Mouse (Mus musculus) embryonic facial prominence, embryonic 10.5 days (tissue): ENCODE data around the gene Atp2a1. TPM values are rescaled to one million over a fixed set of nuclear protein-coding genes. Genes with fewer than 3 reads are reported as not detected.

Experiments
- DNase-seq: peaks from one replicate; pipeline ENCODE4 v3.0.0-alpha.2; 2017; ENCODE audit warnings: low spot score
- H3K27ac ChIP-seq: fragments of 300-500 bp; sonication (generic); replicated peaks from 2 replicates; pipeline ENCODE4 v1.5.1; 2016; ENCODE audit warnings: mild to moderate bottlenecking
- H3K27me3 ChIP-seq: fragments of 300-500 bp; sonication (generic); replicated peaks from 2 replicates; pipeline ENCODE4 v1.6.1; 2016; ENCODE audit warnings: low read depth, mild to moderate bottlenecking; ENCODE audit not compliant: poor library complexity, severe bottlenecking
- H3K36me3 ChIP-seq: fragments of 300-500 bp; sonication (generic); replicated peaks from 2 replicates; pipeline ENCODE4 v1.6.1; 2016; ENCODE audit warnings: mild to moderate bottlenecking, moderate library complexity
- H3K4me1 ChIP-seq: fragments of 300-500 bp; sonication (generic); 2 replicates; pipeline ENCODE4 v1.6.1; 2016
- H3K4me3 ChIP-seq: fragments of 300-500 bp; sonication (generic); 2 replicates; pipeline ENCODE4 v1.5.1; 2016; ENCODE audit warnings: mild to moderate bottlenecking, moderate library complexity
- H3K9me3 ChIP-seq: fragments of 300-500 bp; sonication (generic); 2 replicates; pipeline ENCODE4 v1.6.1; 2016; ENCODE audit warnings: mild to moderate bottlenecking
- WGBS: fragments of 180-500 bp; shearing (Covaris S2); methylation state at CpG from one replicate; pipeline ENCODE4 v1.1.7; 2016; 5-methylcytosine and 5-hydroxymethylcytosine counted together
- polyA plus RNA-seq: library from polyadenylated mRNA; unstranded; fragments of >200 nt; fragmentation: Nextera tagmentation; extraction: Ambion mirVana; gene quantifications from 2 replicates; pipeline ENCODE4 v1.2.1, GENCODE M21; 2016

Atp2a1 gene
- polyA plus RNA-seq, 1 experiment from 2014 or later, result 1.8 TPM

GRCm38 (mm10) chr7:126458844-126459618 is 3.9 kb downstream of the Atp2a1 start:
- Histone ChIP-seq H3K4me3 (no peak overlapping the region), H3K4me1 (peaks cover 45% of the 10 kb centered on the region), H3K9me3 (no peaks in the 10 kb centered on the region), H3K36me3 (no peaks in the 10 kb centered on the region), H3K27ac (no peak overlapping the region), H3K27me3 (0 out of 2 replicates have a peak, but pooled peaks cover 11% of the 10 kb centered on the region)
- WGBS, result 82% methylated on average over 11 of the region's 11 CpGs
- DNase-seq, result no peak

- Histone ChIP-seq H3K4me3 (no peak overlapping the region), H3K27me3 (0 out of 2 replicates have a peak, but pooled peaks cover 11% of the 10 kb centered on the region), H3K36me3 (no peaks in the 10 kb centered on the region), H3K9me3 (no peaks in the 10 kb centered on the region), H3K27ac (no peak overlapping the region), H3K4me1 (peaks cover 37% of the 10 kb centered on the region)
- DNase-seq, result no peak
- whole genome bisulfite sequencing, result 79% methylated on average over 5 of the region's 5 CpGs
Measured at GRCm38 (mm10) chr7:126458225-126458624, 4.7 kb downstream of the Atp2a1 start.

- DNase-seq, result no peak
- H3K4me3 ChIP-seq, result no peak overlapping the region
- H3K27ac ChIP-seq, result no peak overlapping the region
- H3K4me1 ChIP-seq, result peaks cover 22% of the 10 kb centered on the region
- H3K27me3 ChIP-seq, result 0 out of 2 replicates have a peak, but pooled peaks cover 2% of the 10 kb centered on the region
- WGBS, result 86% methylated on average over 17 of the region's 17 CpGs
- H3K9me3 ChIP-seq, result no peaks in the 10 kb centered on the region
- no peaks in the 10 kb centered on the region for H3K36me3 ChIP-seq
Measured at GRCm38 (mm10) chr7:126456382-126457266, 6.3 kb downstream of the Atp2a1 start.

DNA sequence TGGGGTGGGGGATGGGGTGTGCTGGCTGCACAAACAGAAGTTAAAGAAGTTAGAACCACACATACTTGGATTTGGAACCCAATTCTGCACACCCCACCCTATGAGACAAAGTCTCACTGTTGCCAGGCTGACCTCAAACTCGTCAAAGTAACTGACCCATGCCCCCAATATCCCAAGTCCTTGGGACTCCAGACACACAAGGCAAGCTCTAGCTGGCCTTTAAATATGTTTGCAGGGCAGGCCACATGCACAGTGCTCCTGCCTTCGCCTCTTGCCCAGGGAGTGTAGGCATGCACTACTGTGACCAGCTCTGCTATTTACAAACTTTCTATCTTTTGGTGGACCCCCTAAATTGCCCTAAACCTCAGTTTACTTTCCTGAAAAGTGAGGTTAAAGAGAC is 7.7 kb downstream of the Atp2a1 start:
- Histone ChIP-seq H3K4me3 (no peak overlapping the region), H3K9me3 (no peaks in the 10 kb centered on the region), H3K4me1 (peaks cover 8% of the 10 kb centered on the region), H3K27me3 (no peaks in the 10 kb centered on the region), H3K36me3 (no peaks in the 10 kb centered on the region), H3K27ac (no peak overlapping the region)
- DNase-seq, result no peak
- 77% methylated on average over 2 of the region's 2 CpGs for WGBS

DNA sequence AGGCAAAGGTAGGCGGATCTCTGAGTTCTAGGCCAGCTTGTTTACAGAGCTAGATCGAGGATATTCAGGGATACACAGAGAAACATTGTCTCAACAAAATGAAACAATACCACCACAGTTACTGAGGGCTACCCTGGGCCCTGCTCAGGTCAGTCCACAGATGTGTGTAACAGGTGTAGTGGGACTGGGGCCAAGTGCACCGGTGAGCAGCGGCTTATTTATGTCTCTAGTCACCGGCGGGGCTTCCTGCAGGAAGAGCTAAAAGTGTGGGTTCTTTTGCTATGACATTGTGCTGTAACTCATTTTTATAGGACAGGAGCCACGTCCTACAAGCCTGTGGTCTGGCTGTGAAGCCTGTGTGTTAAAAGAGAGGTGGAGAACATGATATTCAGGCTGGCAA is 9.0 kb downstream of the Atp2a1 start:
- no peaks in the 10 kb centered on the region for H3K27me3 ChIP-seq
- 86% methylated on average over 7 of the region's 7 CpGs for WGBS
- no peak for DNase-seq
- peaks cover 5% of the 10 kb centered on the region for H3K4me1 ChIP-seq
- no peak overlapping the region for H3K27ac ChIP-seq
- peaks cover under 1% of the 10 kb centered on the region; the same call in 1 of the 2 replicates for H3K36me3 ChIP-seq
- H3K9me3 ChIP-seq, result no peaks in the 10 kb centered on the region
- H3K4me3 ChIP-seq, result no peak overlapping the region

DNA sequence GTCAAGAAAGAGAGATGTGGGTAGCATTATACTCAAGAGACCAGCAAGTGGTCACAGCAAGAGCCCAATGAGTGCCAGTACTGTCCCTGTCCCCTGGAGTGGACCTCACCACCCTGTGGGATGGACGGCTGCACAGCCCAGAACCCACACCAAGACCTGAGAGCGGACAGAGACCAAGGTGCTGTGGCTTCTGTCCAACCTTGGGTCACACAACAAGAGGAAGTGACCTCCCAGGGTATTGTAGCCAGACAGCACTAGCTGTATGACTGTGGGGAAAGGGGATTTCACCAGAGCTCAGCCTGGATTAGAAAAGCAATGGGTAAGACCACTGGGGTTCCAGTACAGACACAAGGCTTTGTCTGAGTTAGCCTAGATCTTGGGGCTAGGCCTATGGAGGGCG is 10.7 kb downstream of the Atp2a1 start:
- DNase-seq, result no peak
- H3K4me3 ChIP-seq, result no peak overlapping the region
- peaks cover 17% of the 10 kb centered on the region for H3K36me3 ChIP-seq
- H3K9me3 ChIP-seq, result no peaks in the 10 kb centered on the region
- 92% methylated on average over 3 of the region's 3 CpGs for WGBS
- no peaks in the 10 kb centered on the region for H3K27me3 ChIP-seq
- no peaks in the 10 kb centered on the region for H3K4me1 ChIP-seq
- H3K27ac ChIP-seq, result no peak overlapping the region

- H3K4me1 ChIP-seq, result no peaks in the 10 kb centered on the region
- H3K27me3 ChIP-seq, result no peaks in the 10 kb centered on the region
- DNase-seq, result no peak
- H3K36me3 ChIP-seq, result peaks cover 33% of the 10 kb centered on the region
- WGBS, result 91% methylated on average over 6 of the region's 6 CpGs
- no peak overlapping the region for H3K4me3 ChIP-seq
- H3K9me3 ChIP-seq, result no peaks in the 10 kb centered on the region
- H3K27ac ChIP-seq, result no peak overlapping the region
Measured at GRCm38 (mm10) chr7:126450641-126451040, 12.3 kb downstream of the Atp2a1 start.

GRCm38 (mm10) chr7:126449991-126450390 is 12.9 kb downstream of the Atp2a1 start:
- WGBS, result 92% methylated on average over 18 of the region's 18 CpGs
- H3K27me3 ChIP-seq, result no peaks in the 10 kb centered on the region
- no peak overlapping the region for H3K27ac ChIP-seq
- H3K4me3 ChIP-seq, result no peak overlapping the region
- H3K4me1 ChIP-seq, result no peaks in the 10 kb centered on the region
- peaks cover 39% of the 10 kb centered on the region for H3K36me3 ChIP-seq
- DNase-seq, result no peak
- no peaks in the 10 kb centered on the region for H3K9me3 ChIP-seq

DNA sequence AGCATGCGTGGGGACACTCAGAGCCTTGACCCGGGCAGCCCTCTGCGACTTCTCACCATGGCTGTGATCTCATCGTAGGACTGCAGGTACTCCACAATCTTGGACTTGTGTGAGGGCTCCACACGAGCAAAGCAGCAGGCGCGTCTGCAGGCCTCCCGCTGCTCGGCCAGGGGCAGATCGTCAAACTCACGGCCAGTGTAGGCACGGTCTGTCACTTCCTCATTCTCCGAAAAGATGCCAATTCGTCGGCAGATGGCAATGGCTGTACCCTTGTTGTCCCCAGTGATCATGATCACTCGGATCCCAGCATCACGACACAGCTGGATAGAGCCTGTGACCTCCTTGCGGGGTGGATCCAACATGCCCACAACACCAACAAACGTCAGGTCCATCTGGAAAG is 14.4 kb downstream of the Atp2a1 start:
- no peaks in the 10 kb centered on the region for H3K4me1 ChIP-seq
- no peak for DNase-seq
- WGBS, result 93% methylated on average over 19 of the region's 19 CpGs
- no peaks in the 10 kb centered on the region for H3K27me3 ChIP-seq
- H3K9me3 ChIP-seq, result no peaks in the 10 kb centered on the region
- H3K36me3 ChIP-seq, result peaks cover 52% of the 10 kb centered on the region
- H3K4me3 ChIP-seq, result no peak overlapping the region
- no peak overlapping the region for H3K27ac ChIP-seq

GRCm38 (mm10) chr7:126446217-126446616 is 16.7 kb downstream of the Atp2a1 start:
- Histone ChIP-seq H3K27ac (no peak overlapping the region), H3K4me3 (no peak overlapping the region), H3K36me3 (peaks cover 71% of the 10 kb centered on the region), H3K4me1 (no peaks in the 10 kb centered on the region), H3K9me3 (no peaks in the 10 kb centered on the region), H3K27me3 (no peaks in the 10 kb centered on the region)
- no peak for DNase-seq
- WGBS, result 93% methylated on average over 21 of the region's 21 CpGs

DNA sequence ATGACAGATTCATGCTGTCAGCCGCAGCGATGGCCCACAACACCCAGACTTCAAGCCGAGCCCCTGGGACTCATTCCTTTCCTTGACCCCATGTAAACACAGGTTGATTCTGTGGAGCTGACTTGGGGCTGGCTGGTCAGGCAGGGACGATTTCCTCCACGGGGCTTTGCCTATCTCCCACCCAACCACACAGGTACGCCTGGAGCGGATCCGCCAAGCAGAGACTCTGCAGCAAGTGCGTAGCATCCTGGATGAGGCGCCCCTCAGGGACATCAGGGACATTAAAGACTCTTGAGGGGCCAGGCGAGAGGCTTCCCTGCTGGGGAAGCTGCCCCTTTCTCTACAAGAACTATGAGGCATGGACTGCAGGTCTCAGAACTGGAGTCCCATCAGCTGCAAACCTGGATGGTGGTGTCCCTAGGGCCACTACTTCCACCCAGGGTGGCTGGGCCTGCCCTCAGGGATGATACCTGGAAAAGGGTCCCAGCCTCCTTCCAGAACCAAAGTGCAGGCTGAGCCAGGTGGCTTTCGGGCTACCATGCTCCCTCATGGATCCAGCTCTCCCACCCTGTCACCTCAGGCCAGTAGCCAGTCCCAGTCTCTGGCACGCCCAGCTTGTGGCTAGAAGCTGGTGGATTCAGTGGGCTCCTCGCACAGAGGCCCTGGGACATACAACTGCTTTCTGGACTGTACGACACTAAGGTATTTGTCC is 17.6 kb downstream of the Atp2a1 start:
- 94% methylated on average over 15 of the region's 15 CpGs for WGBS
- no peak overlapping the region for H3K4me3 ChIP-seq
- no peak overlapping the region for H3K27ac ChIP-seq
- H3K9me3 ChIP-seq, result no peaks in the 10 kb centered on the region
- H3K27me3 ChIP-seq, result no peaks in the 10 kb centered on the region
- DNase-seq, result no peak
- peaks cover 74% of the 10 kb centered on the region for H3K36me3 ChIP-seq
- no peaks in the 10 kb centered on the region for H3K4me1 ChIP-seq

DNA sequence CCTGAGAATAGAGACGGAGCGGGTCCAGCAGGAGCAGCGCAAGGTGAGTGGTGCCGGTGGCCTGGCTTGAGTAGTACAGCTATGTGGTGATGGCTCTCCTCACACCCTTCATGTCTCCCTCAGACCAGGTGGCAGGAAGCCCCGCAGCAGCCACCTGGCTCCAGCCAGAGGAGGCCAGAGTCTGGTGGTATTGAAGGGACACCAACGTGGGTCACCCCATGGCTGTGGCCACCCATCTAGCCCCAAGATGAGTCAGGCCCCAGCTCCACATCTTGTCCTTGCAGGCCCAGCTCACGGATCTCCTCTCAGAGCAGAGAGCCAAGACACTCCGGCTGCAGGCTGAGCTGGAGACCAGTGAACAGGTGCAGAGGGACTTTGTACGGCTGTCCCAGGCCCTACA is 18.4 kb downstream of the Atp2a1 start:
- H3K4me3 ChIP-seq, result no peak overlapping the region
- WGBS, result 89% methylated on average over 9 of the region's 9 CpGs
- H3K27me3 ChIP-seq, result no peaks in the 10 kb centered on the region
- no peaks in the 10 kb centered on the region for H3K9me3 ChIP-seq
- DNase-seq, result no peak
- H3K36me3 ChIP-seq, result peaks cover 81% of the 10 kb centered on the region
- no peaks in the 10 kb centered on the region for H3K4me1 ChIP-seq
- no peak overlapping the region for H3K27ac ChIP-seq
